Mouse (Mus musculus): ENCODE results near the gene Fam192a.

GRCm38 (mm10) chr8:94601034-94601606, 677 bp downstream of the Fam192a start:
- TF ChIP-seq CTCF (IDR thresholded peaks at IDR 0.05; ENCODE audit: extremely low read depth, insufficient read depth, insufficient read length, insufficient replicate concordance): no peak
- TF ChIP-seq POLR2A (IDR thresholded peaks at IDR 0.05; ENCODE audit: low read depth, low read length): no peak
